ENCODE assay signal across 26 mouse cellular contexts in the genomic region with DNA sequence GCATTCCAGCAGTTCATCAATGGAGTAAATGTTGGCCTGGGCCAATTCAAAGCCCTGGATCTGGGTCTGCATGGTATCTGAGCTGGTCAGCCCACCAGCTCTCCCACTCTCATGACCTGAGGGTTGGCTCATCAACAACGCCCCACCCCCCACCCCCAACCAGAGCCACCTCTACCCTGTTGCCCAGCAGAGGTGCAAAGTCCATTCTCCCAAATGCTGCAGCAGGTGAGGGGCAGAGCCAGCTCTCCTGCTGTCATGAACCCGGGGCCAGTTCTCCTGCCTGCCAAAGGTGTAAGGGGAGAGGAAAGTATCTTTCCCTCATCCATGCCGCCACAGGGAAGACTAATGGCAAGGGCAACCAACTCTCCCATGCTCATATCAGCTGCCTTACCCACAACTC.
"Had no signal": no experiment of that assay in that cellular context is flagged by ENCODE, and none has a peak within 500 bp of the region (broad histone marks: within the 10 kb centered on the region; RNA-seq: fewer than 3 reads in every experiment).

No protein-coding gene starts in this region.

- H3K36me3 ChIP-seq: hindbrain, embryonic 10.5 days; hindbrain, embryonic 12.5 days; intestine, embryonic 15.5 days; limb, embryonic 13.5 days; limb, embryonic 15.5 days; liver, embryonic 15.5 days had no signal

- DNase-seq: forebrain, postnatal 0 days; gastrocnemius, postnatal 14 days; gastrocnemius, postnatal 36 days; heart, adult 11 months; heart, adult 2 months; heart, postnatal 10 days; heart, postnatal 4 days; kidney, adult 18-20 months; kidney, adult 9 months; kidney, postnatal 10 days; kidney, postnatal 25 days; kidney, postnatal 4 days; left cerebral cortex, postnatal 4 days had no signal

- H3K4me1 ChIP-seq: hindbrain, embryonic 12.5 days; intestine, embryonic 15.5 days; limb, embryonic 13.5 days; limb, embryonic 15.5 days; liver, embryonic 15.5 days had no signal

- ATAC-seq: forebrain, postnatal 0 days; hindbrain, embryonic 16.5 days; inflammation-experienced regulatory T-cells, adult 6 months; intestine, embryonic 15.5 days; intestine, postnatal 0 days had no signal

- H3K27me3 ChIP-seq: intestine, embryonic 15.5 days had no signal

- H3K9ac ChIP-seq: forebrain, postnatal 0 days; hindbrain, embryonic 12.5 days; hindbrain, embryonic 14.5 days; intestine, embryonic 15.5 days; limb, embryonic 13.5 days; limb, embryonic 15.5 days; liver, embryonic 15.5 days had no signal

- H3K9me3 ChIP-seq: hindbrain, embryonic 10.5 days; hindbrain, embryonic 12.5 days; intestine, embryonic 15.5 days; limb, embryonic 13.5 days; limb, embryonic 15.5 days; liver, embryonic 15.5 days had no signal

- H3K4me2 ChIP-seq: heart, embryonic 11.5 days; hindbrain, embryonic 12.5 days; hindbrain, embryonic 14.5 days; intestine, embryonic 15.5 days; limb, embryonic 13.5 days; limb, embryonic 15.5 days; liver, embryonic 15.5 days had no signal

- H3K27ac ChIP-seq: heart, adult 2 months; hindbrain, embryonic 10.5 days; hindbrain, embryonic 12.5 days; hindbrain, embryonic 14.5 days; intestine, embryonic 15.5 days; layer of hippocampus, adult 2 months; left cerebral cortex, adult 2 months; limb, embryonic 13.5 days; limb, embryonic 15.5 days; liver, embryonic 15.5 days had no signal

- H3K4me3 ChIP-seq: heart, adult 2 months; hindbrain, embryonic 10.5 days; hindbrain, embryonic 12.5 days; intestine, embryonic 15.5 days; layer of hippocampus, adult 2 months; left cerebral cortex, adult 2 months; limb, embryonic 13.5 days; limb, embryonic 15.5 days; liver, embryonic 15.5 days had no signal
